In genomic region chr11:74876801-74877200, GRCm38 (mm10) we compare ENCODE assay signal across 8 mouse cellular contexts. TPM values are rescaled to one million over a fixed set of nuclear protein-coding genes. Genes with fewer than 3 reads are reported as not detected.
DNase-seq lines count a peak whose midpoint lies in the region; ATAC-seq and TF ChIP-seq lines count a peak whose summit lies in the region.

No protein-coding gene starts in this region.

- no peak overlapping the region for H3K4me3 ChIP-seq in hindbrain, postnatal 0 days (ENCODE audit: low read length)
- H3K4me3 ChIP-seq in left cerebral cortex, adult 2 months, result peak overlapping the region; percentile 15
- no peak overlapping the region for H3K4me3 ChIP-seq in midbrain, embryonic 12.5 days
- peak overlapping the region; percentile 37; the same call in 1 of the 2 replicates for H3K4me3 ChIP-seq in testis, adult 2 months (ENCODE audit: control insufficient read depth, low read depth, low read length)

- H3K36me3 ChIP-seq in hindbrain, postnatal 0 days (ENCODE audit: insufficient read depth, low read length), result no peaks in the 10 kb centered on the region
- H3K36me3 ChIP-seq in midbrain, embryonic 12.5 days, result no peaks in the 10 kb centered on the region
- H3K36me3 ChIP-seq in testis, adult 2 months (ENCODE audit: control insufficient read depth, insufficient read depth, low read length), result no peaks in the 10 kb centered on the region

- no peak overlapping the region for H3K9ac ChIP-seq in hindbrain, postnatal 0 days (replicated peaks; ENCODE audit: low read length)
- H3K9ac ChIP-seq in midbrain, embryonic 12.5 days (replicated peaks), result no peak overlapping the region

- no peaks in the 10 kb centered on the region for H3K27me3 ChIP-seq in hindbrain, postnatal 0 days (ENCODE audit: insufficient read depth, low read length)
- no peaks in the 10 kb centered on the region for H3K27me3 ChIP-seq in midbrain, embryonic 12.5 days
- H3K27me3 ChIP-seq in testis, adult 2 months (ENCODE audit: control insufficient read depth, insufficient read depth, low read length), result no peaks in the 10 kb centered on the region

- H3K9me3 ChIP-seq in hindbrain, postnatal 0 days (ENCODE audit: low read length), result no peaks in the 10 kb centered on the region
- no peaks in the 10 kb centered on the region for H3K9me3 ChIP-seq in midbrain, embryonic 12.5 days

- ATAC-seq in hindbrain, postnatal 0 days, result peak; percentile 93
- peak; percentile 91 for ATAC-seq in midbrain, embryonic 12.5 days (ENCODE audit: low FRiP score, low read depth)

- WGBS in hindbrain, postnatal 0 days, result 1% methylated on average over 9 of the region's 9 CpGs
- WGBS in midbrain, embryonic 12.5 days, result 2% methylated on average over 9 of the region's 9 CpGs

- TF ChIP-seq POLR2A in testis, adult 2 months (IDR thresholded peaks at IDR 0.05; ENCODE audit: control insufficient read depth, low read depth, low read length), result no peak

- peak; percentile 48 for DNase-seq in adrenal gland, postnatal 14 days
- no peak for DNase-seq in adrenal gland, postnatal 4 days (ENCODE audit: low spot score in 2 of 2)
- DNase-seq in embryo, embryonic 10 days (ENCODE audit: low spot score), result peak; percentile 83
- peak; percentile 43 for DNase-seq in gastrocnemius, postnatal 10 days
- DNase-seq in hindbrain, postnatal 0 days (ENCODE audit: low spot score), result peak; percentile 87
- DNase-seq in left cerebral cortex, adult 2 months (ENCODE audit: extremely low spot score in 1 of 2, low spot score in 2 of 2), result peak; percentile 41 to 72

- peaks cover 13% of the 10 kb centered on the region for H3K4me1 ChIP-seq in hindbrain, postnatal 0 days (ENCODE audit: insufficient read depth, low read length)
- H3K4me1 ChIP-seq in midbrain, embryonic 12.5 days, result peaks cover 25% of the 10 kb centered on the region
- peaks cover 4% of the 10 kb centered on the region for H3K4me1 ChIP-seq in testis, adult 2 months (ENCODE audit: control insufficient read depth, insufficient read depth, low read length)

- H3K27ac ChIP-seq in hindbrain, postnatal 0 days, result peak overlapping the region; percentile 78
- H3K27ac ChIP-seq in left cerebral cortex, adult 2 months, result peak overlapping the region; percentile 79
- H3K27ac ChIP-seq in midbrain, embryonic 12.5 days (replicated peaks), result peak overlapping the region; percentile 86
- H3K27ac ChIP-seq in testis, adult 2 months (ENCODE audit: control insufficient read depth, insufficient read depth, low read depth, low read length), result no peak overlapping the region

- peak overlapping the region; percentile 44 for H3K4me2 ChIP-seq in hindbrain, postnatal 0 days (ENCODE audit: low read depth, low read length)
- H3K4me2 ChIP-seq in midbrain, embryonic 12.5 days (replicated peaks), result peak overlapping the region; percentile 42

- intact Hi-C loops in left cerebral cortex, adult 2 months (cut with DNase I), result loop anchor here (1.0 kb wide), 1 partner anchor 22 kb away; the partner anchor contains the start of gene Tsr1

- no peak for TF ChIP-seq CTCF in hindbrain, postnatal 0 days (IDR thresholded peaks at IDR 0.05; ENCODE audit: low read depth)
- TF ChIP-seq CTCF in left cerebral cortex, adult 2 months (IDR thresholded peaks at IDR 0.05), result no peak
- TF ChIP-seq CTCF in testis, adult 2 months (IDR thresholded peaks at IDR 0.05; ENCODE audit: control insufficient read depth, insufficient read depth, insufficient replicate concordance, low read depth, low read length), result no peak

RNA-seq across cellular contexts. Expression of gene Sgsm2, which starts 20.1 kb away (rescaled TPM):
- total RNA-seq in adrenal gland, postnatal 14 days (2021), result 21.3 and 22.4 TPM in 2 replicates
- 10 to 100 TPM; 26.3 to 31.9 TPM for total RNA-seq in adrenal gland, postnatal 4 days (2021)
- 1 to 10 TPM; 4.6 to 6.9 TPM for total RNA-seq in gastrocnemius, postnatal 10 days (2021)
- total RNA-seq in hindbrain, postnatal 0 days (2014; rRNA removed), result 49.0 and 59.2 TPM in 2 replicates
- 21.2 and 21.3 TPM in 2 replicates for polyA plus RNA-seq in hindbrain, postnatal 0 days (2015; fragmentation: Nextera tagmentation; extraction: Ambion mirVana)
- 10 to 100 TPM; 83.1 to 94.5 TPM for total RNA-seq in left cerebral cortex, adult 2 months (2021)
- polyA plus RNA-seq in midbrain, embryonic 12.5 days (2016; fragmentation: Nextera tagmentation; extraction: Ambion mirVana), result 16.2 and 19.0 TPM in 2 replicates
- 27.9 and 30.7 TPM in 2 replicates for polyA plus RNA-seq in testis, adult 2 months (2012; rRNA removed)

RNA-seq across cellular contexts. Expression of gene Tsr1, which starts 21.1 kb away (rescaled TPM):
- total RNA-seq in adrenal gland, postnatal 14 days (2021), result 42.1 and 44.6 TPM in 2 replicates
- 10 to 100 TPM; 39.7 to 42.3 TPM for total RNA-seq in adrenal gland, postnatal 4 days (2021)
- 10 to 100 TPM; 25.7 to 26.1 TPM for total RNA-seq in gastrocnemius, postnatal 10 days (2021)
- 20.3 and 34.1 TPM in 2 replicates for total RNA-seq in hindbrain, postnatal 0 days (2014; rRNA removed)
- polyA plus RNA-seq in hindbrain, postnatal 0 days (2015; fragmentation: Nextera tagmentation; extraction: Ambion mirVana), result 21.1 and 22.0 TPM in 2 replicates
- 10 to 100 TPM; 28.2 to 34.0 TPM for total RNA-seq in left cerebral cortex, adult 2 months (2021)
- polyA plus RNA-seq in midbrain, embryonic 12.5 days (2016; fragmentation: Nextera tagmentation; extraction: Ambion mirVana), result 36.0 and 36.4 TPM in 2 replicates
- 14.7 and 15.1 TPM in 2 replicates for polyA plus RNA-seq in testis, adult 2 months (2012; rRNA removed)

RNA-seq across cellular contexts. Expression of gene Mnt, which starts 46.1 kb away (rescaled TPM):
- total RNA-seq in adrenal gland, postnatal 14 days (2021), result 22.8 and 29.9 TPM in 2 replicates
- 10 to 100 TPM; 29.0 to 35.9 TPM for total RNA-seq in adrenal gland, postnatal 4 days (2021)
- 1 to 10 TPM; 7.6 to 9.8 TPM for total RNA-seq in gastrocnemius, postnatal 10 days (2021)
- total RNA-seq in hindbrain, postnatal 0 days (2014; rRNA removed), result 18.5 and 22.8 TPM in 2 replicates
- polyA plus RNA-seq in hindbrain, postnatal 0 days (2015; fragmentation: Nextera tagmentation; extraction: Ambion mirVana), result 7.0 and 8.4 TPM in 2 replicates
- 10 to 100 TPM; 32.4 to 37.3 TPM for total RNA-seq in left cerebral cortex, adult 2 months (2021)
- polyA plus RNA-seq in midbrain, embryonic 12.5 days (2016; fragmentation: Nextera tagmentation; extraction: Ambion mirVana), result 8.7 TPM in 2 replicates
- polyA plus RNA-seq in testis, adult 2 months (2012; rRNA removed), result 42.6 and 44.0 TPM in 2 replicates

RNA-seq across cellular contexts. Expression of gene Smg6, which starts 48.8 kb away (rescaled TPM):
- total RNA-seq in adrenal gland, postnatal 14 days (2021), result 21.9 and 23.1 TPM in 2 replicates
- total RNA-seq in adrenal gland, postnatal 4 days (2021), result 10 to 100 TPM; 32.7 to 37.8 TPM
- total RNA-seq in gastrocnemius, postnatal 10 days (2021), result 10 to 100 TPM; 15.2 to 18.5 TPM
- total RNA-seq in hindbrain, postnatal 0 days (2014; rRNA removed), result 24.9 and 27.8 TPM in 2 replicates
- polyA plus RNA-seq in hindbrain, postnatal 0 days (2015; fragmentation: Nextera tagmentation; extraction: Ambion mirVana), result 9.8 and 10.0 TPM in 2 replicates
- total RNA-seq in left cerebral cortex, adult 2 months (2021), result 10 to 100 TPM; 30.9 to 32.6 TPM
- polyA plus RNA-seq in midbrain, embryonic 12.5 days (2016; fragmentation: Nextera tagmentation; extraction: Ambion mirVana), result 22.6 and 25.8 TPM in 2 replicates
- 76.8 and 83.4 TPM in 2 replicates for polyA plus RNA-seq in testis, adult 2 months (2012; rRNA removed)

RNA-seq across cellular contexts. Expression of gene Srr, which starts 48.9 kb away (rescaled TPM):
- 50.6 and 51.5 TPM in 2 replicates for total RNA-seq in adrenal gland, postnatal 14 days (2021)
- 10 to 100 TPM; 36.0 to 40.5 TPM for total RNA-seq in adrenal gland, postnatal 4 days (2021)
- total RNA-seq in gastrocnemius, postnatal 10 days (2021), result 10 to 100 TPM; 24.7 to 28.0 TPM
- 31.0 and 41.8 TPM in 2 replicates for total RNA-seq in hindbrain, postnatal 0 days (2014; rRNA removed)
- polyA plus RNA-seq in hindbrain, postnatal 0 days (2015; fragmentation: Nextera tagmentation; extraction: Ambion mirVana), result 32.9 and 36.4 TPM in 2 replicates
- 10 to 100 TPM; 81.8 to 85.3 TPM for total RNA-seq in left cerebral cortex, adult 2 months (2021)
- polyA plus RNA-seq in midbrain, embryonic 12.5 days (2016; fragmentation: Nextera tagmentation; extraction: Ambion mirVana), result 27.5 and 28.1 TPM in 2 replicates
- polyA plus RNA-seq in testis, adult 2 months (2012; rRNA removed), result 45.3 and 53.3 TPM in 2 replicates

Comparison
In these comparisons a context has a peak if more than half of its experiments do, and no peak if none do; other contexts are left out.
1. DNase-seq: peak in adrenal gland, postnatal 14 days (single experiment), embryo, embryonic 10 days (single experiment), gastrocnemius, postnatal 10 days (single experiment), hindbrain, postnatal 0 days (single experiment) and left cerebral cortex, adult 2 months (2 of 2); none in adrenal gland, postnatal 4 days (0 of 2).
2. H3K4me3 ChIP-seq: peak in left cerebral cortex, adult 2 months (single experiment) and testis, adult 2 months (single experiment); none in hindbrain, postnatal 0 days (single experiment) and midbrain, embryonic 12.5 days (single experiment).